Mouse (Mus musculus): ENCODE results near the gene Mepce. TPM values are rescaled to one million over a fixed set of nuclear protein-coding genes. Genes with fewer than 3 reads are reported as not detected.

The Mepce gene
- total RNA-seq, 4 experiments from 2014 or later, result 44.6 to 52.9 (median 48.3) TPM

- peak in 1 of 2 experiments; percentile 77 for DNase-seq (ENCODE audit: low spot score in 2 of 2)
These were observed 46.2 kb downstream of the Mepce start, which contains the start of gene Nyap1 for GRCm38 (mm10) chr5:137741023-137741931. Gene Nyap1, minus strand, starts transcription at chr5:137741607.

GRCm38 (mm10) chr5:137740506-137740905, 46.9 kb downstream of the Mepce start:
- DNase-seq (ENCODE audit: low spot score in 2 of 2), result no peak

- no peak for DNase-seq (ENCODE audit: low spot score in 2 of 2)
These were observed 48.0 kb downstream of the Mepce start for GRCm38 (mm10) chr5:137739471-137739870.

GRCm38 (mm10) chr5:137738516-137738915, 48.9 kb downstream of the Mepce start:
- peak in 1 of 2 experiments; percentile 21 for DNase-seq (ENCODE audit: low spot score in 2 of 2)

- DNase-seq (ENCODE audit: low spot score in 2 of 2), result no peak
These were observed 50.0 kb downstream of the Mepce start for GRCm38 (mm10) chr5:137737400-137737940.

GRCm38 (mm10) chr5:137734289-137735061, 53.0 kb downstream of the Mepce start:
- peak; percentile 90 to 94 for DNase-seq (ENCODE audit: low spot score in 2 of 2)

- DNase-seq (ENCODE audit: low spot score in 2 of 2), result no peak
These were observed 53.7 kb downstream of the Mepce start for GRCm38 (mm10) chr5:137733638-137734288.

Other genes with a start within 250 kb of the Mepce start
- gene Actl6b, start 234.1 kb downstream of the Mepce start, total RNA-seq (2022), result 100 to 1,000 TPM; 116 to 137 (median 125) TPM
- gene Tfr2, start 217.8 kb downstream of the Mepce start, total RNA-seq (2022), result 10 to 100 TPM; 12.5 to 21.7 (median 15.9) TPM
- gene Mospd3, start 186.6 kb downstream of the Mepce start, total RNA-seq (2022), result 10 to 100 TPM; 19.2 to 28.5 (median 26.2) TPM
- gene Pcolce, start 173.9 kb downstream of the Mepce start, total RNA-seq (2022), result 1 to 10 TPM; 7.2 to 9.6 (median 8.9) TPM
- under 1 TPM; 0.22 to 0.69 (median 0.34) TPM for gene Fbxo24, start 158.7 kb downstream of the Mepce start, total RNA-seq (2022)
- gene Lrch4, start 158.5 kb downstream of the Mepce start, total RNA-seq (2022), result 10 to 100 TPM; 18.8 to 26.8 (median 22.5) TPM
- 10 to 100 TPM; 14.7 to 24.8 (median 19.2) TPM for gene Gm20605, start 158.5 kb downstream of the Mepce start, total RNA-seq (2022)
- 10 to 100 TPM in 3 of 4 experiments, 1 to 10 TPM in 1; 8.0 to 14.2 (median 10.6) TPM for gene Sap25, start 146.3 kb downstream of the Mepce start, total RNA-seq (2022)
- under 1 TPM; 0.12 to 0.49 (median 0.28) TPM for gene Irs3, start 141.9 kb downstream of the Mepce start, total RNA-seq (2022)
- gene Agfg2, start 102.9 kb downstream of the Mepce start, total RNA-seq (2022), result 10 to 100 TPM; 66.1 to 66.6 (median 66.5) TPM
- 10 to 100 TPM; 64.7 to 77.5 (median 68.4) TPM for gene Nyap1, start 46.0 kb downstream of the Mepce start, total RNA-seq (2022)
- 100 to 1,000 TPM; 146 to 236 (median 178) TPM for gene Tsc22d4, start 41.9 kb downstream of the Mepce start, total RNA-seq (2022)
- gene Ppp1r35, start 8.8 kb downstream of the Mepce start, total RNA-seq (2022), result 10 to 100 TPM; 11.5 to 16.3 (median 14.1) TPM
- gene Zcwpw1, start 143 bp upstream of the Mepce start, total RNA-seq (2022), result 1 to 10 TPM; 6.7 to 9.1 (median 7.5) TPM
- gene Pilra, start 48.6 kb upstream of the Mepce start, total RNA-seq (2022), result 1 to 10 TPM in 3 of 4 experiments, under 1 TPM in 1; 0.23 to 4.3 (median 2.6) TPM
- gene Pilrb1, start 70.5 kb upstream of the Mepce start, total RNA-seq (2022), result under 1 TPM in 2 of 4 experiments, not detected in 2; 0.57 to 0.58 TPM
- under 1 TPM in 1 of 4 experiments, not detected in 3; 0.27 TPM for gene Pilrb2, start 84.2 kb upstream of the Mepce start, total RNA-seq (2022)
- gene Cyp3a13, start 134.0 kb upstream of the Mepce start, total RNA-seq (2022), result under 1 TPM; 0.14 to 0.49 (median 0.31) TPM
- 10 to 100 TPM; 21.7 to 35.9 (median 28.1) TPM for gene Gjc3, start 175.4 kb upstream of the Mepce start, total RNA-seq (2022)
- not detected for gene Azgp1, start 193.9 kb upstream of the Mepce start, total RNA-seq (2022)
- not detected for gene Smok3a, start 233.6 kb upstream of the Mepce start, total RNA-seq (2022)
- not detected for gene Smok3b, start 233.8 kb upstream of the Mepce start, total RNA-seq (2022)